Mouse (Mus musculus) forebrain, embryonic 15.5 days (tissue): Measurements from ENCODE around the gene Strbp. TPM values are rescaled to one million over a fixed set of nuclear protein-coding genes. Genes with fewer than 3 reads are reported as not detected.

Experiments
- ATAC-seq: fragments of 200-750 bp; cut with Nextera tagmentation; replicated peaks from 2 replicates; pipeline ENCODE4 v1.8.0; 2017; ENCODE audit warnings: mild to moderate bottlenecking, moderate TSS enrichment, moderate library complexity
- H3K27ac ChIP-seq: fragments of 300-500 bp; sonication (generic); replicated peaks from 2 replicates; pipeline ENCODE4 v1.5.1; 2015; ENCODE audit warnings: mild to moderate bottlenecking, inconsistent platforms
- H3K27me3 ChIP-seq: fragments of 300-500 bp; sonication (generic); 2 replicates; pipeline ENCODE4 v1.6.1; 2015; ENCODE audit warnings: inconsistent platforms
- H3K36me3 ChIP-seq: fragments of 300-500 bp; sonication (generic); 2 replicates; pipeline ENCODE4 v1.6.1; 2015; ENCODE audit warnings: mild to moderate bottlenecking, inconsistent platforms
- H3K4me1 ChIP-seq: fragments of 300-500 bp; sonication (generic); 2 replicates; pipeline ENCODE4 v1.6.1; 2015; ENCODE audit warnings: inconsistent platforms
- H3K4me2 ChIP-seq: fragments of 300-500 bp; sonication (generic); replicated peaks from 2 replicates; pipeline ENCODE4 v1.6.1; 2015; ENCODE audit warnings: mild to moderate bottlenecking, inconsistent platforms
- H3K4me3 ChIP-seq: fragments of 300-500 bp; sonication (generic); 2 replicates; pipeline ENCODE4 v1.5.1; 2015; ENCODE audit warnings: mild to moderate bottlenecking, inconsistent platforms
- H3K9ac ChIP-seq: fragments of 300-500 bp; sonication (generic); replicated peaks from 2 replicates; pipeline ENCODE4 v1.6.1; 2015; ENCODE audit warnings: mild to moderate bottlenecking, inconsistent platforms
- H3K9me3 ChIP-seq: fragments of 300-500 bp; sonication (generic); 2 replicates; pipeline ENCODE4 v1.6.1; 2016; ENCODE audit warnings: inconsistent platforms
- WGBS: fragments of 180-500 bp; shearing (Covaris S2); methylation state at CpG from one replicate; pipeline ENCODE4 v1.1.7; 2015; ENCODE audit warnings: mixed read lengths; 5-methylcytosine and 5-hydroxymethylcytosine counted together
- polyA plus RNA-seq: library from polyadenylated mRNA; unstranded; fragments of >200 nt; fragmentation: Nextera tagmentation; extraction: Ambion mirVana; gene quantifications from 2 replicates; pipeline ENCODE4 v1.2.1, GENCODE M21; 2015

Gene Strbp
- 109 and 110 TPM in 2 replicates for polyA plus RNA-seq

GRCm38 (mm10) chr2:37703230-37703954, at the start of gene Strbp:
TSS of gene Strbp (minus strand) at chr2:37703859.
- peak within 1 kb of the TSS; percentile 99 for H3K4me3 ChIP-seq
- peaks cover 30% of the 10 kb centered on the region for H3K4me1 ChIP-seq
- no peaks in the 10 kb centered on the region for H3K9me3 ChIP-seq
- 0 out of 2 replicates have a peak, but pooled peaks cover 5% of the 10 kb centered on the region for H3K36me3 ChIP-seq
- under 1% methylated on average over 79 of the region's 98 CpGs for WGBS
- H3K9ac ChIP-seq: peak within 1 kb of the TSS; percentile 97
- H3K27ac ChIP-seq: peak within 1 kb of the TSS; percentile 99
- H3K4me2 ChIP-seq: peak within 1 kb of the TSS; percentile 74
- ATAC-seq: peak; percentile 89
- peaks cover 5% of the 10 kb centered on the region; the same call in 1 of the 2 replicates for H3K27me3 ChIP-seq

DNA sequence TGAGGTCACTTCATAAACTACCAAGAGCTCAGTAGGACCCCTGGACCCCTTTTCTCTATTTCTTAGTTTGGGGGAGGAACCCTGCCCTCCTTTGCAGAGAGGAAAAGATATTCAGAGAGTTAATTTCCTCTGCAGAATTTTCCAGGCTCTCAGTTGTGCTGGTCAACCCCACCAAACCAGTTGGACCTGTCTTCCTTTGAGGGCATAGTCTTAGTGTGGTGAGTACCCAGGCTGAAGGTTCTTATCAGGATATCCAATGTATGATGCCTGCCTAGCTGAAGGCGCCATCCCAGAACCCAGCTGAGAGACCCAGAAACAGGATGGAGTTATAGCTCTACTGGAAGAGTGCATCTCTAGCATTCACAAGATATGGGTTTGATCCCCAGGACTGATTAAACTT, 47.5 kb upstream of the Strbp start:
- H3K4me3 ChIP-seq: no peak overlapping the region
- 100% methylated on average over 1 of the region's 1 CpGs for WGBS
- no peaks in the 10 kb centered on the region for H3K9me3 ChIP-seq
- peaks cover 12% of the 10 kb centered on the region for H3K4me1 ChIP-seq
- no peak for ATAC-seq
- no peak overlapping the region for H3K27ac ChIP-seq
- no peaks in the 10 kb centered on the region for H3K27me3 ChIP-seq
- H3K4me2 ChIP-seq: no peak overlapping the region
- H3K9ac ChIP-seq: no peak overlapping the region
- H3K36me3 ChIP-seq: no peaks in the 10 kb centered on the region

GRCm38 (mm10) chr2:37749323-37749722, 45.7 kb upstream of the Strbp start:
- H3K4me3 ChIP-seq: no peak overlapping the region
- peaks cover 12% of the 10 kb centered on the region for H3K4me1 ChIP-seq
- no peaks in the 10 kb centered on the region for H3K36me3 ChIP-seq
- H3K27me3 ChIP-seq: no peaks in the 10 kb centered on the region
- H3K4me2 ChIP-seq: no peak overlapping the region
- 92% methylated on average over 6 of the region's 6 CpGs for WGBS
- H3K27ac ChIP-seq: no peak overlapping the region
- no peak for ATAC-seq
- no peaks in the 10 kb centered on the region for H3K9me3 ChIP-seq
- no peak overlapping the region for H3K9ac ChIP-seq

DNA sequence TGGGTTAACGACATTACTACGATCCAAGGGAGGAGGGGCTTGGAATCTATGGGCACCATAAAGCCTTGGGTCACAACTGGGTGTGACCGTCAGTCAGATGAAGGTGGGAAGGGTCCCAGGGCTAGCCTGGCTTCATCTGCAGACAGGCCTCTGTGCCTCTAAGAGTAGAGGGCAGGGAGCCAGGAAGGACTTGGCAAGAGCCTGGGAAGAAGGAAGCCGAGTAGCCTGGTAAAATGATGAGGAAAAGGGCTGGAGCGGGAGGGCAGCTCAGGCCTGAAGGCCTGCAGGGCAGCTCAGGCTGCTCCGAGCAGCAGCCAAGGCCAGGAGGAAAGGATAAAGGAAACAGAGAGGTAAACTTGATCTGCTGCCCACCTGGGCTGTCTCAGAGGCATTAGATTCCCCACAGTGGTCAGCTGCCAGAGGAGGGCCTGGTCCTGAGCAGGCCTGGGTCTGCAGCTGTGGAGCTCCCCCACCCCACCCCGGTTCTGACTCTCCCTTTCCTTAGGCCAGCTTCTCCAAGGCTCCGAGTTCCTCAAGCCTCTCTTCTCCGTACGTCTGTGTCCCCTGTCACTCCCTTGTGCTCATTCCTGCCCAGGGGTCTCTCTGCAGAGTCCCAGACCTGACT, 44.9 kb upstream of the Strbp start:
- ATAC-seq: 0 out of 2 replicates have a peak, but pooled peaks have one; percentile 13
- no peak overlapping the region for H3K27ac ChIP-seq
- no peaks in the 10 kb centered on the region for H3K27me3 ChIP-seq
- no peak overlapping the region for H3K4me2 ChIP-seq
- H3K9me3 ChIP-seq: no peaks in the 10 kb centered on the region
- H3K4me1 ChIP-seq: peaks cover 12% of the 10 kb centered on the region
- 51% methylated on average over 10 of the region's 10 CpGs for WGBS
- H3K4me3 ChIP-seq: no peak overlapping the region
- H3K36me3 ChIP-seq: no peaks in the 10 kb centered on the region
- H3K9ac ChIP-seq: no peak overlapping the region

- 23% methylated on average over 2 of the region's 2 CpGs for WGBS
- no peak overlapping the region for H3K9ac ChIP-seq
- no peak overlapping the region for H3K27ac ChIP-seq
Observed at GRCm38 (mm10) chr2:37747909-37748308, 44.2 kb upstream of the Strbp start.

GRCm38 (mm10) chr2:37746293-37747049, 42.8 kb upstream of the Strbp start:
- WGBS: 93% methylated on average over 5 of the region's 5 CpGs
- Histone ChIP-seq H3K27me3 (no peaks in the 10 kb centered on the region), H3K4me1 (peaks cover 12% of the 10 kb centered on the region)

More at GRCm38 (mm10) chr2:37747909-37748308, 44.2 kb upstream of the Strbp start:
- H3K4me2 ChIP-seq: no peak overlapping the region
- H3K4me1 ChIP-seq: peaks cover 12% of the 10 kb centered on the region
- peak; percentile 57; the same call in 1 of the 2 replicates for ATAC-seq
- H3K36me3 ChIP-seq: no peaks in the 10 kb centered on the region
- H3K27me3 ChIP-seq: no peaks in the 10 kb centered on the region
- H3K4me3 ChIP-seq: no peak overlapping the region
- H3K9me3 ChIP-seq: no peaks in the 10 kb centered on the region

DNA sequence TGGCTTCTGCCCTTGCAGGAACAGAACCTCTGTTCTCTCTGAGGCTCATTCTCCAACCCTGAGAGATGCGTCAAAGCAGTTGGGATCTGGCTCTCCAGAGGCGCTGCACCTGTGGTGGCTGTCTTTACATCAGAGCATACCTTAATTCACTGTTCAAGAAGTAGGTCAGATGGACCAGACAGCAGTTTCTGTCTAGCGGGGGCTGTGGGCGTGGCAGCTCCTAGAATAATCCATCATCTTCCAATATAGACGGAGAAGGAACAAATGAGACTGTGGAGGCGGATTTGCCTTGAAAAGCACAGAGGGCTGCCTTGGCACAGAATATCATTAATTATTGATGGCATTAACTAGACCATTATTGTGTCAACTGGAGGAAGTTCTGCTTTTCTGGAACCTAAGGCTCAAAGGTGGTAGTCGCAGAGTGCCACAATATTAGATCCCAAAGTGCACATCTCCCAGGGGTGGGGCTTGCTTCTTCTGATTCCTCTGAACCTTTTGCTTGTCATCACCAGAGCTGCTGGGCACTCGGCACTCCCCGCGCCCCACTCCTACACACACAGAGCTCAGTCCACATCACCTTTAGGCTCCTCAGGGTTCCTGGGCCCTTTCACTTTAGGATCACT, 41.2 kb upstream of the Strbp start:
- Histone ChIP-seq H3K4me1 (peaks cover 12% of the 10 kb centered on the region), H3K27ac (no peak overlapping the region), H3K4me2 (no peak overlapping the region), H3K9me3 (no peaks in the 10 kb centered on the region), H3K27me3 (no peaks in the 10 kb centered on the region), H3K36me3 (no peaks in the 10 kb centered on the region), H3K9ac (no peak overlapping the region), H3K4me3 (no peak overlapping the region)
- ATAC-seq: no peak
- 85% methylated on average over 10 of the region's 10 CpGs for WGBS

More at GRCm38 (mm10) chr2:37746293-37747049, 42.8 kb upstream of the Strbp start:
- ATAC-seq: no peak
- no peak overlapping the region for H3K27ac ChIP-seq
- no peak overlapping the region for H3K9ac ChIP-seq
- H3K36me3 ChIP-seq: no peaks in the 10 kb centered on the region
- no peak overlapping the region for H3K4me3 ChIP-seq
- H3K9me3 ChIP-seq: no peaks in the 10 kb centered on the region
- H3K4me2 ChIP-seq: no peak overlapping the region

DNA sequence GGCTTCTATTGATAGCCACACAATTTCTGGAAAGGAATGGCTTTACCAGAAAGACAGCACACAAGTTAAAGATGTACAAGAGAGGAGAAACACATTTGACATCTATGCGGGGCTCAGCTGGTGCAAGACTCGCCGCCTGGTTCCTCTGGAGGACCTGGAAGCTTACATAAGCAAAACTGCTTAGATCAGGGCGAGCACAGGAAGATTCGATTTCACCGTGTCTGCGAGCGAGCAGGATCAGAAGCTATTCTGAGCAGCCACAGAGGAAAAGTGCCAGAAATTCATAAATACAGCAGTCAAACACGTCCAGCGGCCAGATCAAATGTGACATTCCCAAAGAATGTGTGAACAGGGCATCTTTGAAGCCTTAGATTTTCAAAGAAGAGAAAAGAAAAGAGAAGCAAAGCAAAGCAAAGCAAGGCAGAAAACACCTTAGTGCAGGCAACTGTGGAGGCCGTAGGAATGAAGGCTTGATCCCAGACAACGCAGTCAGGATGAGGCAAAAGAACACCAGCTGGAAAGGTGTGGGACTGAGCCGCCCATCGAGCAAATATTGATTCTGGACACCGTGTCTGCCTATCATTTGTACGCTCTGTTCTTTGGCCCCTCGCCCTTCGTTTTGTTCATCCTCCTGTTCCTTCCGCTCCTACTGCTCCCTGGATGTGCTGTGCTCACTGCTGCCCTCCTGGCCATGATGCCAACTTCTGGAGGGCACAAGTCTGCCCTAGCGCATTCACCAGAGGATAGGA, 38.3 kb upstream of the Strbp start:
- Histone ChIP-seq H3K4me1 (no peaks in the 10 kb centered on the region), H3K9ac (no peak overlapping the region), H3K27me3 (no peaks in the 10 kb centered on the region), H3K4me3 (no peak overlapping the region), H3K36me3 (no peaks in the 10 kb centered on the region), H3K27ac (no peak overlapping the region), H3K4me2 (no peak overlapping the region), H3K9me3 (no peaks in the 10 kb centered on the region)
- 78% methylated on average over 20 of the region's 20 CpGs for WGBS
- no peak for ATAC-seq

DNA sequence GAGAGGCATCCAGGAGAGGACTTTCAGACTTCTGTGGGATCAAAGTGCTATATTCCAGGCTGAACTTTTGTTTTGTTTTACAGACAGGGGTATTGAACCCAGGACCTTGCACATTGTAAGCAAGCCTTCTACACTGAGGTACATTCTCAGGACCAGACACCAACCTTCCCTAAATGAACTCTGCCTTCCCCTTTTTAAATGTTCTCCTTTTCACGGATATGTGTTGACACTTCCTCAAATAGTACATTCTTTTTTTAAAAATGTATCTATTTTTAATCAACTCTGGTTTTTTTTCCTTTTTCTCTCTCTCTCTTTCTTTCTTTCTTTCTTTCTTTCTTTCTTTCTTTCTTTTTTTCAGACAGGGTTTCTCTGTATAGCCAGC, 32.1 kb upstream of the Strbp start:
- Histone ChIP-seq H3K4me3 (no peak overlapping the region), H3K4me1 (peaks cover 11% of the 10 kb centered on the region), H3K9ac (no peak overlapping the region), H3K27ac (no peak overlapping the region), H3K27me3 (no peaks in the 10 kb centered on the region), H3K9me3 (no peaks in the 10 kb centered on the region), H3K36me3 (no peaks in the 10 kb centered on the region), H3K4me2 (peak overlapping the region; percentile 29)
- 74% methylated on average over 1 of the region's 1 CpGs for WGBS
- no peak for ATAC-seq

- no peak; the same call in 1 of the 2 replicates for ATAC-seq
- H3K9ac ChIP-seq: no peak overlapping the region
Observed at GRCm38 (mm10) chr2:37734979-37735806, 31.5 kb upstream of the Strbp start.

More at GRCm38 (mm10) chr2:37734979-37735806, 31.5 kb upstream of the Strbp start:
- Histone ChIP-seq H3K36me3 (no peaks in the 10 kb centered on the region), H3K4me1 (peaks cover 11% of the 10 kb centered on the region), H3K4me2 (peak overlapping the region; percentile 29), H3K27me3 (no peaks in the 10 kb centered on the region), H3K27ac (peak overlapping the region; percentile 54; the same call in 1 of the 2 replicates), H3K9me3 (no peaks in the 10 kb centered on the region), H3K4me3 (no peak overlapping the region)
- WGBS: 15% methylated on average over 17 of the region's 17 CpGs
